Mouse (Mus musculus): ENCODE measurements around the gene Son. TPM values are rescaled to one million over a fixed set of nuclear protein-coding genes. Genes with fewer than 3 reads are reported as not detected.
"Not testable (repeated sequence)": the region's sequence is repeated elsewhere in the genome, so short reads cannot be mapped to it uniquely, and the experiment has no call there.

Gene Son
- total RNA-seq, 1 experiment: 181 TPM

DNA sequence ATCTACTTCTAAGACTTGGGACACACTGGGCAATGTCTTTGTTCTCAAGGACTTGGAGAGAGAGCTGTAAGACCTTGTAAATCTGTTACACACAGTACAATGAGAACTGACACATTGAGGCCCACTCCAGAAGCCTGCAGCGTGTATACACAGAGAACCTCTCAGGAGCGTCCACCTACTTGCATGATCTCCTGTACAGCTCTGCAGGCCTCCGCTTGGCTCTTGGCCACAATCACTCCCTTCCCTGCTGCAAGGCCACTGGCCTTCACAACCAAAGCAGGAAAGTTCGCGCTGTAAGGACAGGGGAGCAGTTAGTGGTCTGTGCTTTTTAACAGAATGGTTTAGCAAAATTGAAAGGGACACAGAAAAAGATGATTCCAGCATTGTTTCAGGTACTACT lies 8.1 kb upstream of the Son start:
- no peak overlapping the region for H3K27ac ChIP-seq (ENCODE audit: insufficient read depth, low read depth, low read length, poor library complexity, severe bottlenecking)
- H3K36me3 ChIP-seq (ENCODE audit: control insufficient read depth, insufficient read depth, low read length, poor library complexity, severe bottlenecking): peaks cover 69% of the 10 kb centered on the region
- H3K9me3 ChIP-seq (ENCODE audit: control insufficient read depth, insufficient read depth, low read depth, low read length): no peaks in the 10 kb centered on the region
- DNase-seq (ENCODE audit: low read depth, low spot score): no peak
- H3K4me1 ChIP-seq (ENCODE audit: control insufficient read depth in 2 of 2, insufficient read depth in 2 of 2, low read length in 2 of 2, poor library complexity in 1 of 2): no peaks in the 10 kb centered on the region; a peak in 1 of 4 replicates
- no peak overlapping the region for H3K9ac ChIP-seq (ENCODE audit: insufficient read depth, low read depth, low read length, poor library complexity, severe bottlenecking)
- TF ChIP-seq MAFK (IDR thresholded peaks at IDR 0.05; ENCODE audit: insufficient read depth, low read depth, low read length) (no peak), ZNF384 (IDR thresholded peaks at IDR 0.05; ENCODE audit: low read depth, low read length) (no peak), CHD2 (IDR thresholded peaks at IDR 0.05; ENCODE audit: low read depth, low read length) (no peak), ZC3H11A (IDR thresholded peaks at IDR 0.05; ENCODE audit: borderline replicate concordance, low read depth, low read length) (no peak)
- in situ Hi-C loops (cut with MboI; ENCODE audit: low sequenced_read_pairs in 2 of 2, unreplicated experiment in 2 of 2): no loop called here
- H3K4me3 ChIP-seq (ENCODE audit: insufficient read depth in 1 of 2, low read depth in 1 of 2, low read length in 2 of 2, poor library complexity in 1 of 2, severe bottlenecking in 1 of 2): no peak overlapping the region

DNA sequence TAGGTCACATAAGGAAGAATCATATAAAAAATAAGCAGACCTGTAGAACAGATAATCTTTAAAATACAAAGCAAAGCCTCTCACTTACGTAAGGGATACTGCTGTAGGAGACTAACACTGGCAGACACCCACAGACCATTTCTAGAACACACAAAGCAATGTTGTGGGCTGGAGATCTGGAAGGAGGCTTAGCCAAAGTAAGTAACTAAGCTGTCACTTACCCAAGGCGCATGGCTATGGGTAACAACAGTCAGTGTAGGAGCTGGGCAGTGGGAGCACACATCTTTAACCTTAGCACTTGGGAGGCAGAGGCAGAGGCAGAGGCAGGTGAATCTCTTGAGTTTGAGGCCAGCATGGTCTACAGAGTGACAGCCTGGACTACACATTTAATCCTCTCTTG lies 7.7 kb upstream of the Son start:
- Histone ChIP-seq H3K9ac (ENCODE audit: insufficient read depth, low read depth, low read length, poor library complexity, severe bottlenecking) (no peak overlapping the region), H3K4me3 (ENCODE audit: insufficient read depth in 1 of 2, low read depth in 1 of 2, low read length in 2 of 2, poor library complexity in 1 of 2, severe bottlenecking in 1 of 2) (no peak overlapping the region), H3K27ac (ENCODE audit: insufficient read depth, low read depth, low read length, poor library complexity, severe bottlenecking) (no peak overlapping the region), H3K36me3 (ENCODE audit: control insufficient read depth, insufficient read depth, low read length, poor library complexity, severe bottlenecking) (peaks cover 69% of the 10 kb centered on the region), H3K4me1 (ENCODE audit: control insufficient read depth in 2 of 2, insufficient read depth in 2 of 2, low read length in 2 of 2, poor library complexity in 1 of 2) (no peaks in the 10 kb centered on the region; a peak in 1 of 4 replicates), H3K9me3 (ENCODE audit: control insufficient read depth, insufficient read depth, low read depth, low read length) (no peaks in the 10 kb centered on the region)
- DNase-seq (ENCODE audit: low read depth, low spot score): no peak
- TF ChIP-seq ZNF384 (IDR thresholded peaks at IDR 0.05; ENCODE audit: low read depth, low read length) (no peak), HCFC1 (IDR thresholded peaks at IDR 0.05; ENCODE audit: borderline replicate concordance, insufficient read depth, low read length) (no peak), CHD2 (IDR thresholded peaks at IDR 0.05; ENCODE audit: low read depth, low read length) (no peak), MAFK (IDR thresholded peaks at IDR 0.05; ENCODE audit: insufficient read depth, low read depth, low read length) (no peak), ZC3H11A (IDR thresholded peaks at IDR 0.05; ENCODE audit: borderline replicate concordance, low read depth, low read length) (no peak)
- in situ Hi-C loops (cut with MboI; ENCODE audit: low sequenced_read_pairs in 2 of 2, unreplicated experiment in 2 of 2): no loop called here

DNA sequence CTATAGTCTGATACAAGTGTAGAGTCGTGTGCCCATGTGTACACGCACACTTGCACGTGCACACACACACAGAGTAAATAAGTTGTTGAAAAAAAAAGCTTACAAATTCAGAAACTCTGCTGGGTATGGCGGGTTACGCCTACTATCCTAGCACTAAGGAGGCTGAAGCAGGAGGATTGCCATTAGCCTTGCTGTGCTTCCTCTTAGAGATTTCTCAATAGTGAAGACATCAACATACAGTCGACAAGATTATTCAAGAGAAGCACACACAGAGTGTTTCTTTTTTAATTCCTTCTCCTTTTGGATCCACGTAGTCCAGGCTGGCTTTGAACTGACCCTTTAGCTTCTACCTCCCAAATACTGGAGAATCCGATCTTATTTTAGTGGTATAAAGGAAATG lies 7.1 kb upstream of the Son start:
- H3K4me3 ChIP-seq (ENCODE audit: insufficient read depth in 1 of 2, low read depth in 1 of 2, low read length in 2 of 2, poor library complexity in 1 of 2, severe bottlenecking in 1 of 2): no peak overlapping the region
- no peak overlapping the region for H3K27ac ChIP-seq (ENCODE audit: insufficient read depth, low read depth, low read length, poor library complexity, severe bottlenecking)
- no peaks in the 10 kb centered on the region for H3K9me3 ChIP-seq (ENCODE audit: control insufficient read depth, insufficient read depth, low read depth, low read length)
- DNase-seq (ENCODE audit: low read depth, low spot score): no peak
- TF ChIP-seq MAFK (IDR thresholded peaks at IDR 0.05; ENCODE audit: insufficient read depth, low read depth, low read length) (no peak), HCFC1 (IDR thresholded peaks at IDR 0.05; ENCODE audit: borderline replicate concordance, insufficient read depth, low read length) (no peak), ZNF384 (IDR thresholded peaks at IDR 0.05; ENCODE audit: low read depth, low read length) (no peak), CHD2 (IDR thresholded peaks at IDR 0.05; ENCODE audit: low read depth, low read length) (no peak), ZC3H11A (IDR thresholded peaks at IDR 0.05; ENCODE audit: borderline replicate concordance, low read depth, low read length) (no peak)
- H3K4me1 ChIP-seq (ENCODE audit: control insufficient read depth in 2 of 2, insufficient read depth in 2 of 2, low read length in 2 of 2, poor library complexity in 1 of 2): peaks cover 0 to 2% of the 10 kb centered on the region in 2 experiments; a peak in 1 of 4 replicates
- H3K36me3 ChIP-seq (ENCODE audit: control insufficient read depth, insufficient read depth, low read length, poor library complexity, severe bottlenecking): peaks cover 68% of the 10 kb centered on the region
- in situ Hi-C loops (cut with MboI; ENCODE audit: low sequenced_read_pairs in 2 of 2, unreplicated experiment in 2 of 2): no loop called here
- H3K9ac ChIP-seq (ENCODE audit: insufficient read depth, low read depth, low read length, poor library complexity, severe bottlenecking): no peak overlapping the region

DNA sequence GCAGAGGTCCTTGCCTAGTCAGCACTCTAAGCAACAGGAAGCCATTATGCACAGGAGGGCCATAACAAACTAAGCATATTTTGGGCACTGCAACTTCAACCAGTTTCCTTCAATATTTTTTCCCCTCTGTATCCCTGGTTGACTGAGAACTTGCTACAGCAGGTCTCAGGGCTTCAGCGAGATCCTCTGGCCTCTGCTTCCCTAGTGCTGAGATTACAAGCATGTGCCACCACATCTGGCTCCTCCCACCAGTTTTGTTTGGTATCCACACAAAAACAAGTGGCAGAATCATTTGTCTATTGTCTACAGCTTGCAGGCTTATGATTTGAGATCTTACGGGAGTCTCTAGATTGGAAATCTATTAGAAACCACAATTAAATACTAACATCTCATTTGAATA lies 2.4 kb upstream of the Son start:
- DNase-seq (ENCODE audit: low read depth, low spot score): no peak
- peaks cover 30% of the 10 kb centered on the region for H3K36me3 ChIP-seq (ENCODE audit: control insufficient read depth, insufficient read depth, low read length, poor library complexity, severe bottlenecking)
- peak overlapping the region; percentile 47; the same call in 1 of the 2 replicates for H3K9ac ChIP-seq (ENCODE audit: insufficient read depth, low read depth, low read length, poor library complexity, severe bottlenecking)
- peak overlapping the region in 1 of 2 experiments; percentile 46; a peak in 2 of 4 replicates for H3K4me3 ChIP-seq (ENCODE audit: insufficient read depth in 1 of 2, low read depth in 1 of 2, low read length in 2 of 2, poor library complexity in 1 of 2, severe bottlenecking in 1 of 2)
- H3K9me3 ChIP-seq (ENCODE audit: control insufficient read depth, insufficient read depth, low read depth, low read length): no peaks in the 10 kb centered on the region
- TF ChIP-seq ZNF384 (IDR thresholded peaks at IDR 0.05; ENCODE audit: low read depth, low read length) (no peak), CHD2 (IDR thresholded peaks at IDR 0.05; ENCODE audit: low read depth, low read length) (no peak), HCFC1 (IDR thresholded peaks at IDR 0.05; ENCODE audit: borderline replicate concordance, insufficient read depth, low read length) (no peak), ZC3H11A (IDR thresholded peaks at IDR 0.05; ENCODE audit: borderline replicate concordance, low read depth, low read length) (no peak), MAFK (IDR thresholded peaks at IDR 0.05; ENCODE audit: insufficient read depth, low read depth, low read length) (no peak)
- in situ Hi-C loops (cut with MboI; ENCODE audit: low sequenced_read_pairs in 2 of 2, unreplicated experiment in 2 of 2): no loop called here
- peaks cover 2 to 3% of the 10 kb centered on the region in 2 experiments; a peak in 2 of 4 replicates for H3K4me1 ChIP-seq (ENCODE audit: control insufficient read depth in 2 of 2, insufficient read depth in 2 of 2, low read length in 2 of 2, poor library complexity in 1 of 2)
- H3K27ac ChIP-seq (ENCODE audit: insufficient read depth, low read depth, low read length, poor library complexity, severe bottlenecking): no peak overlapping the region

DNA sequence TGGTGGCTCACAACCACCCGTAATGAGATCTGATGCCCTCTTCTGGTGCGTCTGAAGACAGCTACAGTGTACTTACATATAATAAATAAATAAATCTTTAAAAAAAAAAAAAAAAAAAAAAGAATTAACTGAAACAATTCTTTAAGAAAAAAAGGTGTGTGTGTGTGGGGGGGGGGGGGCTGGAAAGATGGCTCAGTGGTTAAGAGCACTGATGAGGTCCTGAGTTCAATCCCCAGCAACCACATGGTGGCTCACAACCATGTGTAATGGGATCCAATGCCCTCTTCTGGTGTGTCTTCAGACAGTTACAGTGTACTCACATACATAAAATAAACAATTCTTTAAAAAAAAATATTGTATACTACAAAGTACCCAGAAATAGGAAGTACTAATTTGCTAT lies 1.9 kb upstream of the Son start:
- peak overlapping the region; percentile 40 to 96; a peak in 3 of 4 replicates for H3K4me3 ChIP-seq (ENCODE audit: insufficient read depth in 1 of 2, low read depth in 1 of 2, low read length in 2 of 2, poor library complexity in 1 of 2, severe bottlenecking in 1 of 2)
- H3K36me3 ChIP-seq (ENCODE audit: control insufficient read depth, insufficient read depth, low read length, poor library complexity, severe bottlenecking): peaks cover 27% of the 10 kb centered on the region
- peak overlapping the region; percentile 29; the same call in 1 of the 2 replicates for H3K9ac ChIP-seq (ENCODE audit: insufficient read depth, low read depth, low read length, poor library complexity, severe bottlenecking)
- DNase-seq (ENCODE audit: low read depth, low spot score); H3K27ac ChIP-seq (ENCODE audit: insufficient read depth, low read depth, low read length, poor library complexity, severe bottlenecking); H3K9me3 ChIP-seq (ENCODE audit: control insufficient read depth, insufficient read depth, low read depth, low read length); H3K4me1 ChIP-seq (ENCODE audit: control insufficient read depth in 2 of 2, insufficient read depth in 2 of 2, low read length in 2 of 2, poor library complexity in 1 of 2); in situ Hi-C loops (cut with MboI; ENCODE audit: low sequenced_read_pairs in 2 of 2, unreplicated experiment in 2 of 2): not testable (repeated sequence)
- TF ChIP-seq ZNF384 (IDR thresholded peaks at IDR 0.05; ENCODE audit: low read depth, low read length): peak; percentile 58
